Mouse (Mus musculus): ENCODE data around the gene Tenm4.

The Tenm4 gene

GRCm38 (mm10) chr7:96852781-96853180 is 681.7 kb downstream of the Tenm4 start:
- DNase-seq (ENCODE audit: low spot score): no peak

DNA sequence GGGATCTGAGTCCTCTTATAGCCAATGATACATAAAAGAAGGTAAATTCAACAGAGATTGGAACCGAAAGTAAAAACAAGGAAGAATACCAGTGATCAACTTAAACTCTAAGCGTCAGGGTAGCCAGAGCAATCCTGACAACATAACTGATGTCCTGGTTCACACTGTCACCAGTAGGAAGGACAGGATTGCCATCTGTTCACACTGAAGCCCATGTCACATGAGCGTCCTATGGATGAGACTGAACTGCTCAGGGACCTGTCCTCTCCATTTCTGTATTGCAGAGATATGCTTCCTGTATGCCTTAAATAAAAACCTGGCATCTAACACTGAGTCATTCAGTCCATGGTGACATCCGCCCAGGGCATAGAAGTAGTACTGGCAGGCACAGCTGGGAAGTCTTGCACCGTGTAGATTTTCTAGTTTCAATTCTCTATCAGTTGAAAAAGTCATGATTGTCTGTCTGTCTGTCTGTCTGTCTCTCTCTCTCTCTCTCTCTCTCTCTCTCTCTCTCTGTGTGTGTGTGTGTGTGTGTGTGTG is 684.9 kb downstream of the Tenm4 start:
- DNase-seq (ENCODE audit: low spot score): no peak

DNA sequence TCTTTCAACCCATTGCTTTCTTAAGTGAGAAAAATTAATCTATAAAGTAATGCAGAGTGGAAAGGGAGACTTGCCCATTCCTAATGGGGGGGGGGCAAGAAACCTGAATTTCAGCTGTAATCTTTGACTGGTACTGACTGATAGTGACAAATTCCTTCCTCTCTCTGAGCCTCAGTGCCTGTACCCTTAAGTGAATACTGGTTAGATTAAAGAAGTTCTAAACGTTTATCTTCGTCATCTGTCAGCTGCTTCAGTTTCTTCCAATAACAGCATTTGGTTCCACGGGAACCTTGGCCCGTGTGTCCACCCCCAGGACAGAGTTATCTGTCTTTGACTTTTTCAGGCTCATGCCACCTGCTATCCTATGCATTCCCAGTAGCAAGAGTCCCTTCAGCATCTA is 685.5 kb downstream of the Tenm4 start:
- no peak for DNase-seq (ENCODE audit: low spot score)

DNA sequence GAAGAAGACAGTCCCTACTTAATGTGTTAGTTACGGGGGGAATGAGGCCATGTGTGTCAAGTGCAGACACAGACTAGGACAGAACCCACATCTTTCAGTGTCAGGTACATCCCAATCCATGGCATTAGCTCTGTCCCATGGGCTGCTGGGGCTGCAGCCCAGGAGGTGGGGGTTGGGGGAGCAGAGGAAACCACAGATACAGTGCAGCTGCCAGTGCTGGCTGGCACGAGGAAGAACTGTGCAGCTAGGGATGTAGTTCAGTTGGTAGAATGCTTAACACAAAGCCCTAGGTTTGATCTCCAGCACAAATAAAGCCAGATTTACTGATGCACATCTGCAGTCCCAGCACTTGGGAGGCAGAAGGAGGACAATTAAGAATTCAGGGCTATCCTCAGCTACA is 688.0 kb downstream of the Tenm4 start:
- DNase-seq (ENCODE audit: low spot score): no peak

DNA sequence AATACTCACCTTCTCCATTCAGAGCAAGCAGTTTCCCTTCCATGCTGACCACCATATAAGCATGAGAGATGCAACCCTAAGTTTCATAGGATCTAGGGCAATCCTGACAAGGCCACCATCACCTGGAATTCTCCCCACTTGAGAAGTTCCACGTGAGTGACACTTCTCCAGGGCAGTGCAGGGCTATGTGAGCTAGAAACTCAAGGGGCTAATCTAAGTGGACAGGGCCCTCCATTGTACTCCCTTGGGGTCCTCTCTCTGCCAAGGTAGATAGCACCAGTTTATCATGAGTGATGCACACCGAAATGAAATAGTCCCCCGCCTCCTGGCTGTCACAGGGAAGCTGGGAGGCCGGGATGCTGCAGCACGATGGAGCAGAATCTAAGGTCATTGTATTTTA is 688.6 kb downstream of the Tenm4 start:
- DNase-seq (ENCODE audit: low spot score): no peak

GRCm38 (mm10) chr7:96860650-96861049 is 689.6 kb downstream of the Tenm4 start:
- DNase-seq (ENCODE audit: low spot score): no peak

DNA sequence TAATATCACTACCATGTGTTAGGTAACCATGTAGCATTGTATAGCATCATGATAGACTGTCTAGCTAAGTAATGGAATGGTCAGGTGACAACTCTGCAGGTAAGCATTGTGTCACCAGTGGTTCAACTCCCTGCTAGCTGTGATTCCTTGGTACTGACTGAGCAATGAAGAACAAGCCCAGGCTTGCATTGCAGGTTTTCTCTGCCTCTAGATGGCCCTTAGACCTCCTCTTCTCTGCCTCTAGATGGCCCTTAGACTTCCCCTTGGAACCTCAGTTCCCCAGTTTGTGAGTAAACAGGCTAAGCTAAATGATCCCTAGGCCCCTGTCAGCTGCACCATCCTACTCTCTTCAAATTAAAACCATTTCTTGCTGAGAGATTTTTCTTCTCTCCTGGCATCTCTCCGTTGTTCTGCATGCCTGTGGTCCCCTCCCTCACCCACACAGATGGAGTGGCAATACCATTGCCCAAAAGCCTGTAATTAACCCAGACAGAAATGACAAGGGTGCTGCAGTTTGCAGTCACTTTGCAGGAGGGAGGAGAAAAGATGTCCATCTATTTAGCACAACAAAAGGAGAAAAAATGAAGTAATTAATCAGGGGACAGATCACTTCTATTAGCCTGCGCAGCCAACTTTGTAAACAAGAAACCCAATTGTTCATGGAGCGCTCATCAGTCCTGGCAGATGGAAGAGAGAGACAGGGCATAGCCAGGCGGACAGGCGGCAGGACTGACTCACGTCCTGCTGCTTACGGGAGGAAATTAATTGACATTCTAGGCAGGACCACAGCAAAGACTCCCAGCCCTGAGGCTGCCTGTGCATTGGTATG is 694.1 kb downstream of the Tenm4 start:
- no peak for DNase-seq (ENCODE audit: low spot score)

DNA sequence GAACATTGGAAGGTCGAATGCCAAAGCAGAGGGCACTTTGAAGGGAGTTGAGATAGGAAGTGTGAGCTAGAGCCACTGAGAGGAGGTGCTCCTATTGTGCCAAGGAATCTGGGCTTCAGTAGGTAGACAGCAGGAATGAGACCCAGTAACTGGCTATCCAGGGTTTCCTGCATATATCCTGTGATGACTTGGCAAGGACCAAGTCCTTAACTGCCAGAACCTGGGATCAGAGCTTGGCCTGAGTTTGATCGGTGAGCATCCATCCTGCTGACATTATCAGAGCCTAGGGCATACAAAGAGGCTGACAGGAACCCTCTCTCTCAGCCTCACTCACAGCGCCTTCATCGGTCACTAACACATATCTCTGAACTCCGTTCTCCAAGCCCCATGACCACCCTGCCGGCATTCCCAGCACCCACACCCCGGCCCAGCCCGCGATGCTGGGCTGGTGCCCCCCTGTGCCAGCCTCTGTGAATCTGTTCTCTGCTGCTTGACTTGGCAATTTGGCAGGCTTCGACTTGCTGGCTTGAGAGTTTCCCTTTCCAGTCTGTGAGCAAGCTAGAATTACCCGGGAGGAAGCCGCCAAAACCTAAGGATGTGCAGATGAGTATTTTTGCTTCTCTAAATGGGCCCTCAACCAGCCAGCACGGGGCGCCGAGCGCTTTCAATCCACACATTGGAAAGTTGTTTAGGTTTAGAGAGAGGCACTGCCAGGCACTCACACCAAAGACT is 698.2 kb downstream of the Tenm4 start:
- no peak for DNase-seq (ENCODE audit: low spot score)

DNA sequence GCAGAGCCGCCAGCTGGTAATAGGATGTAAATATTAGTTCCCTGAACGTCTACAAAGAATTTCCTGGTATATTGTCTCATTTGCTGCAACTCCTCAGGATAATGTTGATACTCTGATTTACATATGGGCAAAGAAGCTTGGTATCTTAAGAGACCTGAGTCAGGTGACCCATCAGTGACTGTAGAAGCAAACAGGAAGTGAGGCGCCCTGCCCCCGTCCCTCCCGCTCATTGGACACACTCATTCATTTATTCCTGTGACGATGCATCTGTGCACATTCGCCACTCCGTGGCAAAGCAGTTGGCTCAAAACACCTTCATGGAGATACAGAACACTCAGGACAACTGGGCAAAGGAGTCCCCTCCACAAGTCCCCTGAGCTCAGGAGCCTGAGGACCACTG is 699.4 kb downstream of the Tenm4 start:
- no peak for DNase-seq (ENCODE audit: low spot score)

DNA sequence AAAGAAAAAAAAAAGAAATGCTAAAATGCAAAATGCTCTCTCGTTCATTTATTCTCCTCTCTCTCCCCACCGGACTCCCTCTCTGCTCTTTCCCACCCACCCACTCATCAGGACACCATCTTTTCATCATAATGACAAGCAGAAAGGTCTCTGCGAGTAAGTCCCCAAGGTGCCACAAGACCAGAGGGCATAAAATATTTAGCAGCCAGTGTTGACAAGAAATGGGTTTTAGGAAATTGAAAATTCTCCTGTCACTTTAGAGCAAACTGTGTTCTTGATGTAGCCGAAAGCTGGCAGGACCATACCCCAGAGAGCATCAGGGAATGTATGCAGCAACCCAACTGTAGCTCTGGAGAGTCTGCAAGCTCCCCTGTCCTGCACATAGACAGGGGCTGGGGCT is 700.0 kb downstream of the Tenm4 start:
- no peak for DNase-seq (ENCODE audit: low spot score)

DNA sequence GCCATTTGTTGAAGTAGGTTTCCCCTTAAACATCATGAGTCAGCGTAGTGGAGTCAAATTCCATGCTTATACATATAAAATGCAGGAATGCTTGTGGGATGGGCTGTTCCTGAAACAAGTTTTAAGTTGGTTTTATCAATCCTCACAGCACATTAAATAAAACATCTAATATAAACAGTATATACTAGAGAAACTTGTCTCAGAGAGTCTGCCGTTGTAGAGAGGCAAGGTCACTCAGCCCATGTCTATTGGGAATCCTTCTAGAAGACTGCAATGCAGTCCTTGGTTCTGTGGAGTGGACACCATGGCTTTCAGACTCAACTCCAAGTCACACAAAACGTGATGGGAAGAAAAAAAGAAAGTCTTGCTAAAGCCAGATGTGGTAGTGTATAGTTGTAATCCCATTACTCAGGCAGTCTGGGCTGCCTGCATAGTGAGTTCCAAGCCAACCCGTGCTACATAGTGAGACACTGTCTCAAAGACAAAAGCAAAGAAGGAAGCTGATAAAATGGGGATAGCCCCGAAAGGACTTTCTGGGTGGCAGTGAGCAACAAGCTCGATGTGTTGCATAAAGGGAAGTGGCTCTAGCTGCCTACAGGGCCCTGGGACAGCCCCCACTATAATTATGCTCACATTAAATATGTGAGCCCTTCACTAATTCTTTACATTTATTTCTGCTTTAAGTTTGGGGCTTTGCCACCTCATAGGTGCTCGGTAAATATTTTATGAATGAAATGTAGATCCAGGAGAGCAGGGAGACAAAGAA is 707.6 kb downstream of the Tenm4 start:
- no peak for DNase-seq (ENCODE audit: low spot score)

DNA sequence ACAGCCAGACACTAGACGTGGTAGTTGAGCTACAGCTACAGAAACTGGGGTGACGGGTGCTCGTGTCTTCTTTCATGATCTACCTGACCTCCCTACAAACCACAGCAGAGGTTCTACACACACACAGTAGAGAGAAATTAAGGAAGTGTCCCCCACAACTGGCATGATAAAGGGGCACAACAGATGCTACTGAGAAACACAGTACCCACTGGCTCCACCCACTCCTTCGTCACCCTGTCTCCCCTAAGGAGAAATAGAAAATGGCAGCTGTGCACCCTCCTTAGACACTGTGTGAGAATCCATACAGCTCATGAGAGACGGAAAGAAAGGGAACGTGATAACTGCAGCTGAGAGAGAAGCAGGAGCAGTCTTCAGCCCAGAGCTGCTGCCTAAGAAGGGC is 708.5 kb downstream of the Tenm4 start:
- no peak for DNase-seq (ENCODE audit: low spot score)

- no peak for DNase-seq (ENCODE audit: low spot score)
Measured at GRCm38 (mm10) chr7:96880221-96880944, 709.3 kb downstream of the Tenm4 start.

DNA sequence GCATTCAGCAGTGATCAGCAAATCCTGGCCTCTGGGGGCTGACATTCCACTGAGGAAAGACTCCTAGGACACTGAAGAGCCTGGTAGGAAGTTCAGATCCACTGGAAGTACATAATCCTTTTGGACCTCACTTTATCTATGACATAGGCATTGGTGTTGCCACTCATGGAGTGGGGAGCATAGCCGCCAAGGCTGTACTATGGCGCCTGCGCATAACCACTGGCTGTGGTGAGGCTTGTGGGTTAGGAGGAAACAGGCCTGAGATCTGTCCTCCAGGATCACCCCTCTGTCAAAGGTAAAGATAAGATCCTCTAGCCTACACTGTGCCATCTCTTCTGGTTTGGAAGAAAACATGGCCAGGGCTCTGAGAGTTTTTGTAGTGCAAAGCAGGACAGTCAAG is 712.3 kb downstream of the Tenm4 start:
- no peak for DNase-seq (ENCODE audit: low spot score)

- DNase-seq (ENCODE audit: low spot score): no peak
Measured at GRCm38 (mm10) chr7:96887088-96887654, 716.1 kb downstream of the Tenm4 start.

DNA sequence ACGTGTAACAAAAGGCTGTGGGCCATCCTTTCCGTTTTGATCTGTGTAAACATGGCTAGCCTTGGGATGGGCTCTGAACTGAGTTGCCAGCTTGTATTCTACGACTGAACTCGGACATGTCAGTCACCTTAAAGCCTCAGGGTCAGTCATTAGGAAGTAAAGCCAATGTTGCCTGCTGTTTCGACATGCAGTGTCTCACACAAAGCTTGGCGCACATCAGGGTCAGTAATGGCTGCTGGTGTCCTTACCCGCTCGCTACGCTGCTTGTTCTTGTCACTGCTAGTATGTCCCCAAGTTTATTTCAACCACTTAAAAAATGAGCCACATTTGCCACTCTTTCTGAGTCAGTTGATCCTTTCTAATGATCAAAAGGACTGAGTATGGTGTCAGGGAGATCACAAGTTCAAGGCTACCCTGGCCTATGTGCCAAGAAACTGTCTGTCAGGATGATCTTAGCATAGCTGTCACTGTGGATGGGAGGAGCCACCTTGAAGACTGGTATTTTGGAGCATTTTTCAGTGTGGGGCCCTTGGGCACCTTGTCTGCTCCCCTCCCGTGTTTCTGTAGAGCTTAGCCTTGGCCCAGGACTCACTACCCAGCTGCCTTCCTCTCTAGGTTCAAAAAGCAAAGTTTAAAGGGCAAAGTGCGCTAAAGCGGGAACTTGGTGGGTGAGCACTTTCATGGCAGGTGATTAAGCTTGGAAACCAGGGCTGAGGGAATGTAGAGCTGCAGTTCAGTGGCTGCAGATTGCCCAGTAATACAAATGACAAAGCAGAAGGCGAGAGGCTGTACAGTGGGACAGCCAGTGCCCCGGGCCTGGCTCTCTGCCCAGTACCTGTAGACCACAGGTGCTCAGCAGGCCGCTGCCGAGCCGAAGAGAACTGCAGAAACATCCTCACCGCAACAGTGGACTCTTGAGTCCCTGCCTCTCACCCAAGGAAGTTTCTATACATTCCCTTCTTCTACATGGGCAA is 718.3 kb downstream of the Tenm4 start:
- DNase-seq (ENCODE audit: low spot score): no peak

- DNase-seq (ENCODE audit: low spot score): no peak
Measured at GRCm38 (mm10) chr7:96890035-96890621, 719.1 kb downstream of the Tenm4 start.

DNA sequence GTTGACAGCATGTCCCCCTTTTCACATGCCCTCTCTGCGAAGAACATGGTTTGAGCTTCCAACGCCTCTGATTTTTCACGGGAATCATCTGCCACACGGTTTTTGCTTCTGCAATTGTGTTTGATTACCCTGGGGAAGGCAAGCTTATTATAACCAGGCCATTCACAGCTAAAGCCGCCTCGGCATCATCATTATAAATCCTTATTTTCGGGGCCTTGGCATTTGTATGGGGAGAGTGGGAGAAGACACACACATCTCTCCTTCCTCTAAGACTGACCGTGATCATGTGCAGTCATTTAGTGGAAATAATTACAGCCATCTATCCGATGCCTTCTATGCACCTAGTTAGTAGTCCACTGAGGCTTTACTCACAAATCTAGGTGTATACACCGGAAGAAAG is 719.9 kb downstream of the Tenm4 start:
- no peak for DNase-seq (ENCODE audit: low spot score)

DNA sequence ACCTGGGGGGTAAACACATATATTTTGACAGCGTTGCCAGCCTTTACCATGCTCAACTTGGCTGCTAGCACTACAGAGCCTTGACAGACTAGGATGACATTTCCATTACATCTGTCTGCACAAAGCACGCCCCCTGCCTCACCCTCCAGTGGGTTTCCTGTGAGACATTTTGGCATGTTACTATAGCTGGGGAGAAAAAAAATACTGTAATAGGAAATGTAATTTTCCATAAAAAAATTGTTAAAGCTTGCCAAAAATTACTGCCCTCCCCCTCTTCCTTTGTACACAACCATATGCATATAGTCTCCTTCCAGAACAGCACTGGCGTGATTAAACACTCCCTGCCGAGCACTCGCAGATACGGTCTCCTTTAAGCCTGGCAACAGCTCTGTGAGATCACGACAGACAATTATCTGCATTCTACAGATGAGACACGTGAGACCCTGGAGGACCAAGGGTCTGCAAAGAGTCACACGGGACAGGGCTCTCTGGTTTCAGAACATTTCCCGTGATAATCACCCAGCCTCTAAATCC is 728.1 kb downstream of the Tenm4 start:
- no peak for DNase-seq (ENCODE audit: low spot score)

GRCm38 (mm10) chr7:96902183-96902582 is 731.1 kb downstream of the Tenm4 start:
- peak; percentile 5 for DNase-seq (ENCODE audit: low spot score)

Measured in lung, postnatal 25 days (tissue).